Mouse (Mus musculus) urinary bladder, postnatal 10 days (tissue): ENCODE results near the gene Fga.

ENCODE experiments used
- DNase-seq: peaks from one replicate; pipeline ENCODE4 v3.0.0; 2022; ENCODE audit warnings: low spot score

Fga gene

GRCm38 (mm10) chr3:83027546-83028251, 1.8 kb downstream of the Fga start:
- DNase-seq, result no peak

- no peak for DNase-seq
Measured at GRCm38 (mm10) chr3:83030331-83030730, 4.5 kb downstream of the Fga start.

GRCm38 (mm10) chr3:83032746-83033308, 7.0 kb downstream of the Fga start:
- DNase-seq, result no peak

GRCm38 (mm10) chr3:83033801-83034200, 7.9 kb downstream of the Fga start:
- DNase-seq, result no peak

GRCm38 (mm10) chr3:83038865-83039264, 13.0 kb downstream of the Fga start:
- DNase-seq, result no peak

GRCm38 (mm10) chr3:83039666-83040065, 13.8 kb downstream of the Fga start:
- no peak for DNase-seq

- no peak for DNase-seq
Measured at GRCm38 (mm10) chr3:83042451-83042850, 16.6 kb downstream of the Fga start.

- no peak for DNase-seq
Measured at GRCm38 (mm10) chr3:83046649-83047048, 20.8 kb downstream of the Fga start.

GRCm38 (mm10) chr3:83049680-83050079, 23.8 kb downstream of the Fga start, which contains the start of gene Fgb:
TSS of gene Fgb (minus strand) at chr3:83049863.
- DNase-seq, result no peak

GRCm38 (mm10) chr3:83050661-83051060, 24.8 kb downstream of the Fga start:
- DNase-seq, result no peak

GRCm38 (mm10) chr3:83052102-83052501, 26.2 kb downstream of the Fga start:
- DNase-seq, result no peak

- no peak for DNase-seq
Measured at GRCm38 (mm10) chr3:83053126-83053525, 27.2 kb downstream of the Fga start.

- no peak for DNase-seq
Measured at GRCm38 (mm10) chr3:83053758-83054157, 27.9 kb downstream of the Fga start.

GRCm38 (mm10) chr3:83054759-83055158, 28.9 kb downstream of the Fga start:
- DNase-seq, result no peak

GRCm38 (mm10) chr3:83055281-83056038, 29.6 kb downstream of the Fga start, which contains the start of gene Plrg1:
TSS of gene Plrg1 (plus strand) at chr3:83055522.
- peak; percentile 96 for DNase-seq

- DNase-seq, result no peak
Measured at GRCm38 (mm10) chr3:83057046-83057445, 31.2 kb downstream of the Fga start.

GRCm38 (mm10) chr3:83067920-83068319, 42.0 kb downstream of the Fga start:
- DNase-seq, result no peak

- DNase-seq, result no peak
Measured at GRCm38 (mm10) chr3:83068869-83069268, 43.0 kb downstream of the Fga start.

GRCm38 (mm10) chr3:83070231-83070630, 44.4 kb downstream of the Fga start:
- DNase-seq, result no peak

GRCm38 (mm10) chr3:83076563-83076962, 50.7 kb downstream of the Fga start:
- no peak for DNase-seq

GRCm38 (mm10) chr3:83080567-83081055, 54.7 kb downstream of the Fga start:
- DNase-seq, result no peak
